Mouse (Mus musculus) lung, postnatal 0 days (tissue): ENCODE measurements around the gene Serpina3c.

ENCODE experiments used
- CTCF ChIP-seq: IDR thresholded peaks from 2 replicates; pipeline ENCODE4 v1.5.1; 2016; ENCODE audit warnings: antibody characterized with exemption, mild to moderate bottlenecking
- EP300 ChIP-seq: IDR thresholded peaks from 2 replicates; pipeline ENCODE4 v1.6.1; 2016; ENCODE audit warnings: antibody characterized with exemption, mild to moderate bottlenecking, control low read depth

DNA sequence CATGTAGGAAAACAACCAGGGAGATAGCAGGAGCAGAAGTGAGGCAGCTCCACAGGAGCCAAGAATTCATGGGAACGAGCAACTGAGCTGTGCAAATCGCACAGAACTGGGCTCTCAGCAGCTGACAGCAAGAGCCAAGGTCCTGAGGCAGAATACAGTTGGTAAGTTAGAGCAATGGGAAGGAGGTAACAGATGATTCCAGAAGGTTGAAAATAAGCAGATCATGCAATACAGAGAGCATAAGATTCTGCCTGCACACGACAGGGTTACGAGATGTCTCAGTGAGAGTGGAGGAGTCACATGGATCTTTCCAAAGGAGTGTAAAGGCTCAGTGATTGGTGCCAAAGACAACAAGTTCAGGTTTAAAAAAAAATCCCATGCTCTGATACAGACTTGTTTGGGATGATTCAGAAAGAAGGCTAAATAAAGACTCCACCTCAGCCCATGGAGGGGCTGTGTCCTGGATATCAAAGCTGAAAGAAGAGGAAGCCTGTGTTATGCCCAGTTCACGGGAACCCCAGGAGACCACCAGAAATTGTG, 28.6 kb downstream of the Serpina3c start:
- TF ChIP-seq CTCF = no peak
- no peak for TF ChIP-seq EP300
